Mouse (Mus musculus) neural tube, embryonic 15.5 days (tissue): ENCODE results near the gene Sik2. TPM values are rescaled to one million over a fixed set of nuclear protein-coding genes. Genes with fewer than 3 reads are reported as not detected.
A peak's percentile ranks its signal among the peaks of the same experiment; 100 is the strongest.

Experiments
- ATAC-seq: fragments of 200-750 bp; cut with Nextera tagmentation; 2 replicates; pipeline ENCODE4 v1.8.0; 2017; ENCODE audit warnings: mild to moderate bottlenecking, moderate TSS enrichment, moderate library complexity; ENCODE audit not compliant: low FRiP score
- H3K27ac ChIP-seq: fragments of 300-500 bp; sonication (generic); replicated peaks from 2 replicates; pipeline ENCODE4 v1.5.1; 2015; ENCODE audit warnings: mild to moderate bottlenecking, inconsistent platforms
- H3K27me3 ChIP-seq: fragments of 300-500 bp; sonication (generic); replicated peaks from 2 replicates; pipeline ENCODE4 v1.6.1; 2015; ENCODE audit warnings: inconsistent platforms
- H3K36me3 ChIP-seq: fragments of 300-500 bp; sonication (generic); 2 replicates; pipeline ENCODE4 v1.6.1; 2015; ENCODE audit warnings: inconsistent platforms
- H3K4me1 ChIP-seq: fragments of 300-500 bp; sonication (generic); 2 replicates; pipeline ENCODE4 v1.6.1; 2015; ENCODE audit warnings: inconsistent platforms
- H3K4me2 ChIP-seq: fragments of 300-500 bp; sonication (generic); 2 replicates; pipeline ENCODE4 v1.6.1; 2015; ENCODE audit warnings: inconsistent platforms, mild to moderate bottlenecking, moderate library complexity
- H3K4me3 ChIP-seq: fragments of 300-500 bp; sonication (generic); replicated peaks from 2 replicates; pipeline ENCODE4 v1.5.1; 2015; ENCODE audit warnings: mild to moderate bottlenecking, inconsistent platforms
- H3K9ac ChIP-seq: fragments of 300-500 bp; sonication (generic); replicated peaks from 2 replicates; pipeline ENCODE4 v1.6.1; 2015; ENCODE audit warnings: mild to moderate bottlenecking, inconsistent platforms
- H3K9me3 ChIP-seq: fragments of 300-500 bp; sonication (generic); replicated peaks from 2 replicates; pipeline ENCODE4 v1.6.1; 2016; ENCODE audit warnings: inconsistent platforms
- WGBS: fragments of 180-500 bp; shearing (Covaris S2); methylation state at CpG from one replicate; pipeline ENCODE4 v1.1.7; 2015; ENCODE audit warnings: mixed read lengths; 5-methylcytosine and 5-hydroxymethylcytosine counted together
- polyA plus RNA-seq: library from polyadenylated mRNA; unstranded; fragments of >200 nt; fragmentation: Nextera tagmentation; extraction: Ambion mirVana; gene quantifications from 2 replicates; pipeline ENCODE4 v1.2.1, GENCODE M21; 2015

Sik2 gene
- polyA plus RNA-seq, 1 experiment from 2014 or later: 14.9 TPM

DNA sequence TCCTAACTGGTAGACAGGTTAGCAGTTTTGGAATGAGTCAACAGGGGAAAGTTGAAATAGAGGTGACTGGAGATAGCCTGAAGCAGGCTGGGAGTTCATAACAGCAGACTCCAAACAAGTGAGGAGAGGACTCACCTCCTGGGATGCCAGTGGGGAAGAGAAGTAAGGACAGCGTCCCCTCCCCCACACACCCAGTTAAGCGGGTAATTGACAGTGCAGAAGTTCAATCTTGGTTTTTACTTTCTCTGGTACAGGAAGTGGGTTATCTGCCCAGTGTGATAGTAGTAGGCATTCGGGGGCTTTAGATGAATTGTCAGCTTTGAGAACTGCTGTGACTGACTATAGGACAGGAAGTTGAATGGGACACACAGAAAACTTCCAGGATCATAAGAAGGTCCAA lies 11.5 kb upstream of the Sik2 start:
- no peaks in the 10 kb centered on the region for H3K9me3 ChIP-seq
- H3K4me2 ChIP-seq: no peak overlapping the region
- WGBS: 80% methylated on average over 3 of the region's 3 CpGs
- H3K4me1 ChIP-seq: no peaks in the 10 kb centered on the region
- no peak for ATAC-seq
- no peak overlapping the region for H3K4me3 ChIP-seq
- no peak overlapping the region for H3K27ac ChIP-seq
- no peak overlapping the region for H3K9ac ChIP-seq
- H3K36me3 ChIP-seq: no peaks in the 10 kb centered on the region
- no peaks in the 10 kb centered on the region for H3K27me3 ChIP-seq

DNA sequence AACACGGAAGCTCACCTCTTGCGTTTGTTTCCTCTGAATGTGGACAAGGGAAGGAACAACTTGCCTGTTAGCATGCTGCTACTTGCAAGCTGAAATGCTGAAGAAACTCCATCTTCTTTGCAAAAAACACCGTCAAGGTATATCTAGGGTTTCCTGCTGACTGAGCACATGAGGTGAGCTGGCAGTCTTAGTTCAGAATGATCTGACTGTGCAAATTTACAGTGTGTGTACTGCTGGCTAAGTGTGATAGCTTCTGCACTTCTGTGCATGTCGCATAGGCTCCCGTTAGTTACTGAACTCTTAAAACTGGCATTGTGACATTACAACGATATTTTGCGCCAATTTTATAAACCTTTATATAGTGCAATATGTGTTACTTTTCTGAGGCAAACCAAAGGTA lies 10.8 kb upstream of the Sik2 start:
- Histone ChIP-seq H3K27me3 (no peaks in the 10 kb centered on the region), H3K9ac (no peak overlapping the region), H3K4me1 (no peaks in the 10 kb centered on the region), H3K9me3 (no peaks in the 10 kb centered on the region), H3K4me3 (no peak overlapping the region), H3K36me3 (no peaks in the 10 kb centered on the region), H3K27ac (no peak overlapping the region), H3K4me2 (no peak overlapping the region)
- ATAC-seq: no peak
- 83% methylated on average over 7 of the region's 7 CpGs for WGBS

DNA sequence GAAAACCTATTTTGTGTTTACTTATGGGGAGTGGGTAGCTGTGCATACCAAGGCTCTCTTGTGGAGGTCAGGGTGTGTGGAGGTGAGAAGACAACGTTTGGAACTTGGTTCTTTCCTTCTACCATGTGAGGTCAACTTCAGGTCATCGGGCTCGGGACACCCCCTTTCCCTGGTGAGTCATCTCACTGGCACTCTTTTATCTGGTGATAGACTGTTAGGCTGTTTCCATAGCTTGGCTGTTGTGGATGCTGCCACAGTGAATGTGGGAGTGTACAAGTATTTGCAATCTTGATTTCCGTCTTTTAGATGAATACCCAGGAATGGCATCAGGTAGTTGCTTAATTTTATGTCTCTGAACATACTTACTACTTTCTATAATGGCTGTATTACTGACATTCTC lies 6.9 kb upstream of the Sik2 start:
- WGBS: 53% methylated on average over 4 of the region's 4 CpGs
- Histone ChIP-seq H3K36me3 (no peaks in the 10 kb centered on the region), H3K4me1 (no peaks in the 10 kb centered on the region), H3K9me3 (no peaks in the 10 kb centered on the region), H3K27me3 (no peaks in the 10 kb centered on the region), H3K4me3 (no peak overlapping the region), H3K4me2 (no peak overlapping the region), H3K9ac (no peak overlapping the region), H3K27ac (no peak overlapping the region)
- no peak for ATAC-seq

DNA sequence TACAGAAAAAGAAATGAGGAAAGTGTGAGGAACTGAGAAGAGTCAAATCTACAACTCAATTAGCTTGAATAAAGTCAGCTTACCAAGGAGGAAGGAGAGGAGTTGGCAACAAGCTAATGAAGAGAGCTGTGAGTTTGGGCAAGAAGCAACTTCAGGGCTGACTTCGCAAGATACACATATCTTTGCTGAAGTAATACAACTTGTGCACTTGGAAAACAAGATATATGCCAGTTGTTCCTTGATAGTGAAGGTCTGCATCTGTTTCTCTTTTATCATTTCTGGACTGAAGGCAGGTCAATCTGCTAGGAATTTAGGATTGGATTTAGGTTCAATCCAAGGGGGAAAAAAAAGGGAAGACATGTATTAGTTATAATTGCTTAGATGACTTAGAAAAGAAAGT lies 4.8 kb upstream of the Sik2 start:
- ATAC-seq: no peak
- no peak overlapping the region for H3K27ac ChIP-seq
- H3K9me3 ChIP-seq: no peaks in the 10 kb centered on the region
- no peak overlapping the region for H3K9ac ChIP-seq
- H3K4me2 ChIP-seq: no peak overlapping the region
- peaks cover 6% of the 10 kb centered on the region; the same call in 1 of the 2 replicates for H3K4me1 ChIP-seq
- WGBS: 95% methylated on average over 1 of the region's 1 CpGs
- no peaks in the 10 kb centered on the region for H3K36me3 ChIP-seq
- H3K27me3 ChIP-seq: no peaks in the 10 kb centered on the region
- H3K4me3 ChIP-seq: no peak overlapping the region

DNA sequence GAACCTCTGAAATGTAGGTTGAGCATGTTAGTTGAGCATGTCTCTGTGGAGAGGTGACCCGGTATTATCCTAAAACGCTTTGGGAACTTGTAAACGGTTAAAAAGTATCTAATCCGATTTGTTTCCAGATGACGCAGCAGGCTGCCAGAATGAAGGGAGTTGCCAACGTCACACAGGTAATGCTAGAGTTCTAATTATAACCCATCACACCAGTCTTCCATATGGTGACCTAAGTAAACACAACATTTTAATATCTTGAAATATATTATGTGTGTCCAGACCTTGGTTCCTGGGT lies 730 bp upstream of the Sik2 start:
- 2% methylated on average over 6 of the region's 6 CpGs for WGBS
- no peak for ATAC-seq
- Histone ChIP-seq H3K4me2 (peak overlapping the region; percentile 69), H3K9me3 (no peaks in the 10 kb centered on the region), H3K27ac (no peak overlapping the region), H3K27me3 (no peaks in the 10 kb centered on the region), H3K9ac (peak overlapping the region; percentile 55; the same call in 1 of the 2 replicates), H3K4me1 (peaks cover 18% of the 10 kb centered on the region), H3K36me3 (no peaks in the 10 kb centered on the region), H3K4me3 (peak overlapping the region; percentile 87)

DNA sequence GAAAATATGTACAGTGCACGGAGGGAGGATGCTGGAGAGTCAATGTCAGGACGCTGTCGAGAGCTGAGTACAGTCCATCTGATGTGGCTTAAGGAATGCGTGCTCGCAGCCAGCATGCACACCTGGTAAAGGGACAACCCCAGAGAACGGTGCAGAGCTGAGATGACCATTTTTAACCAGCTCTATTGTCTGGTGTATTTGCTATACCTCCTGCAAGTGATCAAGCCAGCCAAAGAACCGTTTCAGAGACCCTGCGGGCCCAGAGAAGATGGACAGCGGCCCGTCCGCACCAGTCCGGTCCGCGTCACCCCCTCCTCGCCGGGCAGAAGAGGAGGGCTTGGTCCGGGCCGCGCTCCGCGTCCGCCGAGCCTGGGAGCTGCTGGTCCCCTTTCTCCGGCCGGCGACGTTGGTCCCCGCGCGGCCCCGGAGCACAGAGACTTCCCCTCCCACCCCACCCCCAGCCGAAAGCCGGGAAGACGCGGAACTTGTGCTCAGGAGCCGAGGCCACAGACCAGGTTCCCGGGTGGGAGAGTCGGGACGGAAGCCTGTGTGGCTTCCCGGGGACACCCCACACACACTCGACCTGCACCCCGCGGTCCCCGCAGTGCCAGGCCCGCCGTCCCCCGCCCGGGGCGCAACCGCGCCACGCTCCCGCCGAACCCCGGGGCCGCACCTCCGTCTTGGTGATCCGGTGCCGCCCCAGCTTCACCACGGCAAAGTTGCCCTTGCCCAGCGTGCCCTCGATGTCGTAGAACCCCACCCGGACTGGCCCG lies 619 bp downstream of the Sik2 start:
- Histone ChIP-seq H3K4me1 (peaks cover 18% of the 10 kb centered on the region), H3K27me3 (no peaks in the 10 kb centered on the region), H3K9ac (peak overlapping the region; percentile 82), H3K4me2 (peak overlapping the region; percentile 69), H3K9me3 (no peaks in the 10 kb centered on the region), H3K27ac (peak overlapping the region; percentile 91), H3K36me3 (no peaks in the 10 kb centered on the region), H3K4me3 (peak overlapping the region; percentile 87)
- WGBS: under 1% methylated on average over 59 of the region's 65 CpGs
- peak; percentile 77 for ATAC-seq

DNA sequence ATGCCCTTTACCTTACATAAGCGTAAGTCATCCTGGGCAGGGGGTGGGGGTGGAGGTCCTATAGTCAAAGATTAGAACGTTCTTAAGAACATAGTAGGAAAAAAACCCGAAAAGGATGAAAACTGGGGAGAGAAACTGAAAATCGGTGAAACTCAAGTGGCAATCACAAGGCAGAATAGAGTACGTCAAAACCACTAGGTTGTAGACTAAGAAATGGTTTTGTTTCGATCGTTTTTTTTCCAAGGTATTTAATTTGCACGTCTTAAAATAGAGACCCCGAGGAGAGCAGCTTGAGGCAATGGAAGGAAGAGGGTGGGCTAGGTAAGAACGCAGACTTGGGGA lies 1.2 kb downstream of the Sik2 start:
- WGBS: 14% methylated on average over 10 of the region's 10 CpGs
- no peak for ATAC-seq
- peak overlapping the region; percentile 82 for H3K9ac ChIP-seq
- H3K4me1 ChIP-seq: peaks cover 18% of the 10 kb centered on the region
- H3K4me2 ChIP-seq: peak overlapping the region; percentile 69
- peak overlapping the region; percentile 91 for H3K27ac ChIP-seq
- no peaks in the 10 kb centered on the region for H3K27me3 ChIP-seq
- H3K9me3 ChIP-seq: no peaks in the 10 kb centered on the region
- peak overlapping the region; percentile 87 for H3K4me3 ChIP-seq
- no peaks in the 10 kb centered on the region for H3K36me3 ChIP-seq

DNA sequence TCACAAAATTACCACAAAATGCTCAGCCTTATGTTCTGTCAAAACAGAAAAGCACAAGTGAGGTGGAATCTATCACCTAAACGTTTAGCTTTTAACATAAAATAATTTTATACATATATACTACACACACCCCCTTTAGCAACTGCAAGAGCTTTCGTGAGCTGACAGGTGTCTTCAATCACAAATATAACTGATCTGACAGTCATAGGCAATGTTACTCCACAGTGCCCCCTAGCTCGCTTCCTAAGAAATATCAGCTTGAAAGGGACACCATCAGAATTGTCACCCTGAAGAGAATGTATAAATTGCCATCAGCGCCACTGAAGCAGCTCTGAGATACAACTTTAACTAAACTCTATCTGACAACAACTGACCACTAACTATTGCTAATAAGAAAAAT lies 2.0 kb downstream of the Sik2 start:
- Histone ChIP-seq H3K4me1 (peaks cover 18% of the 10 kb centered on the region), H3K4me2 (peak overlapping the region; percentile 69), H3K9me3 (no peaks in the 10 kb centered on the region), H3K9ac (no peak overlapping the region), H3K36me3 (no peaks in the 10 kb centered on the region), H3K4me3 (no peak overlapping the region), H3K27ac (no peak overlapping the region), H3K27me3 (no peaks in the 10 kb centered on the region)
- 4% methylated on average over 4 of the region's 4 CpGs for WGBS
- no peak for ATAC-seq

DNA sequence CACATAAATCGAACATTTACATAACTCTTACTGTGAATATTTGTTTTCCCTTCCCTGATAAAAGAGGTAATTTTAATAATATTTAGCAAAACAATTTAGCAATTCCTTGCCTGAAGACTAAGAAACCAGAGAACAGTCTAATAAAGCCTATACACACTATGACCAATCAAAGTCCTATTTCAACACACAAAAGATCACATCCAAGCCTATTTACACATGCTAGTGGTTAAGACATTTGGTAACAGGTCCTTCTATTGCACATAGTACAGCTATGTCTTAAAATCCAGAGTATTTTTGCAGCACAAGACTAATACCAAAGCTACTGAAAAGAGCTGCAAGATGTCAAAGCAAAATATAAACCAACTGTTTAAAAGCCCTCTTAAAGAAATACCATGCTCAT lies 4.8 kb downstream of the Sik2 start:
- H3K9ac ChIP-seq: no peak overlapping the region
- no peaks in the 10 kb centered on the region for H3K27me3 ChIP-seq
- H3K9me3 ChIP-seq: no peaks in the 10 kb centered on the region
- whole genome bisulfite sequencing: 89% methylated on average over 1 of the region's 1 CpGs
- no peak overlapping the region for H3K4me2 ChIP-seq
- no peak for ATAC-seq
- H3K4me3 ChIP-seq: no peak overlapping the region
- H3K27ac ChIP-seq: no peak overlapping the region
- peaks cover 12% of the 10 kb centered on the region for H3K4me1 ChIP-seq
- 0 out of 2 replicates have a peak, but pooled peaks cover 2% of the 10 kb centered on the region for H3K36me3 ChIP-seq

DNA sequence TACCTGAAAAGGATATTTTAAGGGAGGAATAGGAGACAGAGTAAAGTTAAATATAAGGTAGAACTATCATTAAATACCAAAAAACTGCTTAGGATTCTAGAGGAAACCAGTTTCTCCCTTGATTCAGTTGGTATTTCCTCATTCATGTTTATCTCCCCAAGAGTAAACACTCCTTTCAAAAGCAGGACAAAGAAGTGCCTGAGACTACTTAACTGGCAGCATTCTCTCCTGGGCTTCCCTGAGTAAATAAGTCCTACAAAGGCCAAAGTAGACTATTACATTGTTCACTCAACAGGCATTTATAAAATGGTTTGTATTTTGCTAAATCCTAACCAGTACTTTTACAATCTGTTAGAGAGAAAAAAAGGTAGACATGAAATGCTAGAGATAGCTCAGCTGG lies 22.2 kb downstream of the Sik2 start:
- no peak overlapping the region for H3K4me3 ChIP-seq
- no peak overlapping the region for H3K9ac ChIP-seq
- H3K27me3 ChIP-seq: no peaks in the 10 kb centered on the region
- H3K4me2 ChIP-seq: no peak overlapping the region
- no peaks in the 10 kb centered on the region for H3K36me3 ChIP-seq
- H3K4me1 ChIP-seq: no peaks in the 10 kb centered on the region
- H3K27ac ChIP-seq: no peak overlapping the region
- no peak for ATAC-seq
- no peaks in the 10 kb centered on the region for H3K9me3 ChIP-seq

DNA sequence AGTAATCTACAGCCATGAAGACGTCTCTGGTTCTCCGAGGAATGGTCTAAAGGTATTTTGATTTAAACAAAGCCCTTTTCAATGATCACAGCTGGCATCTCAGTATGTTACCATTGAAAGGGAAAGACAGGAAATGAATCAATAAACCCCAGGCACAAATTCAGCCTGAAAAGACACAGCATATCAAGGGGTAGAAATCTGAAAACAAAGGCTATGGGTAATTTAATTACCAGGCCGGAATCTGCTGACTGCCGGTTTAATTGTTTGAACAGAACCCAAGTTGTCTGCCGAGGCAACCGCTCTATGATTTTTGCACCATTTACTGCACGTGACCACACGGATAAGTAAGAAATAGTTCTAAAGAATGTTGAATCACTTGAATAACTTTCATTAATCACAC lies 22.8 kb downstream of the Sik2 start:
- Histone ChIP-seq H3K4me3 (no peak overlapping the region), H3K27ac (no peak overlapping the region), H3K9me3 (no peaks in the 10 kb centered on the region), H3K27me3 (no peaks in the 10 kb centered on the region), H3K9ac (no peak overlapping the region), H3K4me1 (no peaks in the 10 kb centered on the region), H3K36me3 (no peaks in the 10 kb centered on the region), H3K4me2 (no peak overlapping the region)
- WGBS: 6% methylated on average over 8 of the region's 8 CpGs
- ATAC-seq: no peak

DNA sequence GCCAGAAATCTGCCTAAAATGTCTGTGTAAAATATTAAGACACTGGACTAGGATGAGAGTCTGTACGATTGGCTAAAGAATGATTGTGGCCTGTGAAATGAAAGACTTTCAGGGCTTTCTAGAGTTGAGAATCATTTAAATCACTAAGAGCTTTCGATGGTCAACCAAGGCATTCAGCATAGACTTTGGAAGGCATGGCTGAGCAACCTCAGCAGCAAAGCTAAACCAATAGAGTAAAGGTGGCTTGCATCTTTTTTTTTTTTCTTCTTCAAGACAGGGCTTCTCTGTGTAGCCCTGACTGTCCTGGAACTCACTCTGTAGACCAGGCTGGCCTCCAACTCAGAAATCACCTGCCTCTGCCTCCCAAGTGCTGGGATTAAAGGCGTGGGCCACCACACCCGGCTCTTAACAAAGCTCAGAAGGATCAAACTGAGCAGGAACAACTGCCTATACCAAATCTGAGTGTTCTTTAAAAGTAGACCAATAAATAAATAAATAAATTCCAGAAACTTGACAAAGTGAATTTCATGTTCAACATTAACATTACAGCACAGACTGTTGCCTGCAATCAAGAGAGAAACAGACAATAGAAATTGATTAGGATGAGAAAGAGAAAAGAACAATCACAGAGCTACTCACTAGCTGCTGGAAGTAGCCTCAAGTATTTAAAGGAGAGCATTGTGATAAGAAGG lies 27.2 kb downstream of the Sik2 start:
- H3K27ac ChIP-seq: no peak overlapping the region
- H3K27me3 ChIP-seq: no peaks in the 10 kb centered on the region
- 91% methylated on average over 4 of the region's 4 CpGs for WGBS
- no peak overlapping the region for H3K4me2 ChIP-seq
- no peak for ATAC-seq
- H3K36me3 ChIP-seq: no peaks in the 10 kb centered on the region
- H3K4me1 ChIP-seq: no peaks in the 10 kb centered on the region
- no peak overlapping the region for H3K9ac ChIP-seq
- H3K4me3 ChIP-seq: no peak overlapping the region
- H3K9me3 ChIP-seq: no peaks in the 10 kb centered on the region
